Mouse (Mus musculus): ENCODE results near the gene Gm6890.
A peak's percentile ranks its signal among the peaks of the same experiment; 100 is the strongest.
"Not testable (repeated sequence)": the region's sequence is repeated elsewhere in the genome, so short reads cannot be mapped to it uniquely, and the experiment has no call there.

The Gm6890 gene

DNA sequence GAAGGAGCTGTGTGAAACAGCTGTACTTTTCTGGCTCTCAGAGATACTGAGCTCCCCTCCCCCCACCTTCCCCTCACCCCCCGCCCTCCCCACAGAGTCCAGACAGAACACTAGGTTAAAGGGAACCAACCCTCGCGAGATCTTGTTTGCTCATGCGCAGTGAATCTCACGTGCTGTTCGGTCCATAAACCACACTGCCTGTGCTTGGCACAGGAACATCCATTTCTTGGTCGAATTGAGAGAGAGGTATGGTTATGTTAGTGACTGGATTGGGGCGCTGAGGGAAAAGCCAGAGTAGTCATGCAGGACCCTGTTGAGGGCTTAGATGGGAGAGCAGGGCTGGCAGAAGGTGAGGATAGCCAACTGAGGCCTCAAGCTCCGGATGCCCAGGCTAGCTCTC, at the start of gene Gm6890:
TSS of gene Gm6890 (plus strand) at position 301 of the 400 bp plus-strand sequence.
- DNase-seq, result not testable (repeated sequence)

DNA sequence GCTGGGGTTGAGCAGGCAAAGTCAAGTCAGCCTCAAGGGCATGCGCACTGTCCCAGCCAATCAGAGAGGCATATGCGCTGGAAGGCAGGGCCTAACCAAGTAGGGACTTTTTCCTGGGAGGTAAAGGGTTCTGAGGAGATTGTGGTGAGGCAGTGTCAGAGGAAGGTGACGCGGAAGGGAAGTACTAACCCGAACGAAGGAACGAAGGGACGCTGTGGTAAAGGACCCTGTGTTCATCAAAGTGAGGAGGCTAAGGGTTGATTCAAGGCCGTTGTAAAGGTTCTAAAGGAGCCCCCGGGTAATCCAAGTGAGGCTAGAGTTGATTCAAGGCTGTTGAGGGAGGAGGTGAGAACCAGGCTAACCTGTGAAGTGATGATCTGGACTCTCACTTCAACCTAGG, 14.5 kb upstream of the Gm6890 start:
- not testable (repeated sequence) for DNase-seq

DNA sequence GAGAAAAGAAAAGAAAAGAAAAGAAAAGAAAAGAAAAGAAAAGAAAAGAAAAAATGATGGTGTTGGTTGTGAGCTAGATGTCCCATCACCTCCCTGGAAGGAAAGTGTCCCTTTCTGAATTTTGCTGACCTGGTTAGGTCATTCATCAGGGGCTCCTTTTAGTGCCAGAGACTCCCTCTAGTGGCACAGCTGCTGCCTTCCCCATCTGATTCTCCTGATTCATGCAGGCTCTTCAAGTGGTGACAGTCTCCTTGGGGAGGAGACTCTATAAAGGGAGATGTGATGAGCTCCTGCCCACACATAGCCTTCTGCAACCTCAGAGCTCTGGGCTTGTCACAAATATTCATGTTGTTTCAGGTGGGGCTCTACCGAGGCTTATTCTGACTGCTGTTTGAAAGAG, 30.0 kb downstream of the Gm6890 start:
- DNase-seq, result peak in 1 of 2 experiments; percentile 5

Measured in cerebellum, postnatal 25 days (tissue).